Mouse (Mus musculus): ENCODE measurements around the gene Olfr729. TPM values are rescaled to one million over a fixed set of nuclear protein-coding genes. Genes with fewer than 3 reads are reported as not detected.

The Olfr729 gene
- not detected for total RNA-seq (2021)
- long read RNA-seq, experiment 1 = 0 reads
- long read RNA-seq, experiment 2 = 0 reads

- intact Hi-C loops (cut with DNase I) = no loop called here
Observed at GRCm38 (mm10) chr14:50152810-50153209, at the start of gene Olfr729. Gene Olfr729, minus strand, starts transcription at chr14:50152910.

DNA sequence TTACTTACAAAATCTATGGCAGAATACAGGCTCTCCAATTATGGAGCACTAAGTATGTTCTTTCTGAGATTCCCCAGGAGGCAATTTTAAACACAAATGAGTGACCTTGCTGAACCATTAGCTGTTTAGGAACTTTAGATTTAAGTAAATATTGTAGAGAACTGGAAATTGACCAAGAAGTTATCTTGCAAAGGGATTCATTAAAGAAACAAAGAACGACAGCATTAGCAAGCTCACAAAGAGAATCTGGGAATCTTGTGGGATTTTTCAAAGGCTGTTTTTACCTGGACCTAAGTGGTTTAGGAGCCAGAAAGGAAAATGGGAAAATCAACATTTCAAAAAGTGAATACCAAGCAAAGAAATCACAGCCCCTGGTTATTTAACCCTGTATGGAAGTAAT is 35.4 kb upstream of the Olfr729 start, which contains the start of gene Olfr730:
Gene Olfr730, minus strand, starts transcription at position 101 of the 400 bp plus-strand sequence.
- intact Hi-C loops (cut with DNase I) = no loop called here
- no peak for DNase-seq

More at GRCm38 (mm10) chr14:50152810-50153209, at the start of gene Olfr729:
- DNase-seq = no peak

DNA sequence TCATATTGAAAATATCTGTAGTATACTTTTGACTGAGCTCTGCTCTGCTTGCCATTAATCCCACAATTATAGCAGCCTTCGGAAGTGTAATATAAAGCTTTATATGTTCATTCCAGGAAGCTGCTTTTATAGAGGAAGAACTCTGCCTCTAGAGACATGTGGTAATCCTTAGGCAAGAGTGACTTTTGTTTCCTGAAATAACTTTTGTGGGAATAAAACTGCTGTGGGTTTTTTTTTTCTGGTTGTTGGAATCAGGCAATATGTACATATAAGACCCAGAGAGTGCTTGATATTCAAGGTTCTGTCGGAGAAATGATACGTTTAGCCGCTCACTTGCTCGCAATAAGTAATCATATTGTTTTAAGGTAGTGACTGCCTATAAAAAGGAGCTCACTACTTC is 10.1 kb downstream of the Olfr729 start, which contains the start of gene Olfr728:
Gene Olfr728, minus strand, starts transcription at position 101 of the 400 bp plus-strand sequence.
- intact Hi-C loops (cut with DNase I) = no loop called here
- DNase-seq = no peak

GRCm38 (mm10) chr14:50122886-50123285 is 29.8 kb downstream of the Olfr729 start, which contains the start of gene Olfr727:
Gene Olfr727, plus strand, starts transcription at chr14:50123186.
- no peak for DNase-seq
- intact Hi-C loops (cut with DNase I) = no loop called here

Other genes with a start within 250 kb of the Olfr729 start
- not detected for gene Olfr723, start 221.1 kb downstream of the Olfr729 start, total RNA-seq (2021)
- gene Olfr724, start 189.6 kb downstream of the Olfr729 start, total RNA-seq (2021) = not detected
- not detected for gene Olfr725, start 112.5 kb downstream of the Olfr729 start, total RNA-seq (2021)
- not detected for gene Olfr726, start 62.0 kb downstream of the Olfr729 start, total RNA-seq (2021)
- gene Olfr727, start 29.7 kb downstream of the Olfr729 start, total RNA-seq (2021) = not detected
- not detected for gene Olfr728, start 10.2 kb downstream of the Olfr729 start, total RNA-seq (2021)
- gene Olfr730, start 35.3 kb upstream of the Olfr729 start, total RNA-seq (2021) = not detected
- not detected for gene Olfr731, start 89.0 kb upstream of the Olfr729 start, total RNA-seq (2021)
- gene Olfr732, start 131.3 kb upstream of the Olfr729 start, total RNA-seq (2021) = not detected
- gene Olfr733, start 148.6 kb upstream of the Olfr729 start, total RNA-seq (2021) = not detected
- not detected for gene Olfr734, start 173.9 kb upstream of the Olfr729 start, total RNA-seq (2021)
- gene Olfr735, start 196.0 kb upstream of the Olfr729 start, total RNA-seq (2021) = not detected
- gene Tlr11, start 205.0 kb upstream of the Olfr729 start, total RNA-seq (2021) = under 1 TPM in 1 of 2 experiments, not detected in 1; 0.08 TPM
- not detected for gene Olfr736, start 228.3 kb upstream of the Olfr729 start, total RNA-seq (2021)